Mouse (Mus musculus) gastrocnemius, postnatal 10 days (tissue): ENCODE measurements around the gene Frrs1. TPM values are rescaled to one million over a fixed set of nuclear protein-coding genes. Genes with fewer than 3 reads are reported as not detected.

ENCODE experiments used
- DNase-seq: peaks from one replicate; pipeline ENCODE4 v3.0.0; 2021; ENCODE audit warnings: mixed read lengths
- total RNA-seq, 2 experiments: library from RNA; stranded (reverse); gene quantifications; 2 replicates each; pipeline ENCODE4 v1.2.3; 2021

Gene Frrs1
- total RNA-seq, 2 experiments from 2014 or later, result 1.9 to 2.8 TPM

- DNase-seq, result no peak
These were observed 11.2 kb upstream of the Frrs1 start for GRCm38 (mm10) chr3:116848099-116848498.

GRCm38 (mm10) chr3:116848936-116849335 lies 10.3 kb upstream of the Frrs1 start:
- no peak for DNase-seq

- no peak for DNase-seq
These were observed 8.9 kb upstream of the Frrs1 start for GRCm38 (mm10) chr3:116850376-116850775.

GRCm38 (mm10) chr3:116852421-116852820 lies 6.8 kb upstream of the Frrs1 start:
- no peak for DNase-seq

- no peak for DNase-seq
These were observed 1.7 kb upstream of the Frrs1 start for GRCm38 (mm10) chr3:116857611-116858010.

GRCm38 (mm10) chr3:116859752-116860151 lies 488 bp downstream of the Frrs1 start:
- DNase-seq, result no peak

GRCm38 (mm10) chr3:116860333-116861222 lies 1.3 kb downstream of the Frrs1 start:
- no peak for DNase-seq

GRCm38 (mm10) chr3:116861223-116861539 lies 1.9 kb downstream of the Frrs1 start:
- DNase-seq, result no peak

- peak; percentile 31 for DNase-seq
These were observed 2.3 kb downstream of the Frrs1 start for GRCm38 (mm10) chr3:116861540-116862067.

- DNase-seq, result no peak
These were observed 3.4 kb downstream of the Frrs1 start for GRCm38 (mm10) chr3:116862621-116863020.

- DNase-seq, result no peak
These were observed 5.2 kb downstream of the Frrs1 start for GRCm38 (mm10) chr3:116864421-116864820.

GRCm38 (mm10) chr3:116865199-116865636 lies 6.0 kb downstream of the Frrs1 start:
- DNase-seq, result no peak

GRCm38 (mm10) chr3:116870372-116870771 lies 11.1 kb downstream of the Frrs1 start:
- no peak for DNase-seq

- no peak for DNase-seq
These were observed 23.1 kb downstream of the Frrs1 start for GRCm38 (mm10) chr3:116882221-116882960.

- DNase-seq, result no peak
These were observed 25.7 kb downstream of the Frrs1 start for GRCm38 (mm10) chr3:116884941-116885340.

GRCm38 (mm10) chr3:116889358-116889757 lies 30.1 kb downstream of the Frrs1 start:
- DNase-seq, result no peak

GRCm38 (mm10) chr3:116890576-116890975 lies 31.3 kb downstream of the Frrs1 start:
- DNase-seq, result no peak

GRCm38 (mm10) chr3:116891436-116892205 lies 32.4 kb downstream of the Frrs1 start:
- DNase-seq, result no peak

- no peak for DNase-seq
These were observed 32.9 kb downstream of the Frrs1 start for GRCm38 (mm10) chr3:116892206-116892563.

- DNase-seq, result no peak
These were observed 33.6 kb downstream of the Frrs1 start for GRCm38 (mm10) chr3:116892872-116893271.

GRCm38 (mm10) chr3:116904158-116904557 lies 44.9 kb downstream of the Frrs1 start:
- DNase-seq, result peak; percentile 71

- DNase-seq, result peak; percentile 28
These were observed 46.6 kb downstream of the Frrs1 start for GRCm38 (mm10) chr3:116905898-116906297.
